Mouse (Mus musculus) limb, embryonic 12.5 days (tissue): ENCODE data around the gene Tm9sf2. TPM values are rescaled to one million over a fixed set of nuclear protein-coding genes. Genes with fewer than 3 reads are reported as not detected.
"Not testable (repeated sequence)": the region's sequence is repeated elsewhere in the genome, so short reads cannot be mapped to it uniquely, and the experiment has no call there.

ENCODE experiments used
- ATAC-seq: fragments of 200-750 bp; cut with Nextera tagmentation; 2 replicates; pipeline ENCODE4 v1.8.0; 2017; ENCODE audit warnings: low read depth, moderate TSS enrichment; ENCODE audit not compliant: insufficient number of reproducible peaks, insufficient read depth, low FRiP score, low TSS enrichment
- H3K27ac ChIP-seq: fragments of 300-500 bp; sonication (generic); 2 replicates; pipeline ENCODE4 v1.5.1; 2016; ENCODE audit warnings: mild to moderate bottlenecking, moderate library complexity
- H3K27me3 ChIP-seq: fragments of 300-500 bp; sonication (generic); 2 replicates; pipeline ENCODE4 v1.6.1; 2016; ENCODE audit warnings: mild to moderate bottlenecking, moderate library complexity
- H3K36me3 ChIP-seq: fragments of 300-500 bp; sonication (generic); 2 replicates; pipeline ENCODE4 v1.6.1; 2016; ENCODE audit warnings: mild to moderate bottlenecking, moderate library complexity
- H3K4me1 ChIP-seq: fragments of 300-500 bp; sonication (generic); replicated peaks from 2 replicates; pipeline ENCODE4 v1.6.1; 2016
- H3K4me2 ChIP-seq: fragments of 300-500 bp; sonication (generic); 2 replicates; pipeline ENCODE4 v1.6.1; 2016; ENCODE audit warnings: mild to moderate bottlenecking, moderate library complexity
- H3K4me3 ChIP-seq: fragments of 300-500 bp; sonication (generic); replicated peaks from 2 replicates; pipeline ENCODE4 v1.5.1; 2016; ENCODE audit warnings: mild to moderate bottlenecking
- H3K9ac ChIP-seq: fragments of 300-500 bp; sonication (generic); replicated peaks from 2 replicates; pipeline ENCODE4 v1.6.1; 2016; ENCODE audit warnings: mild to moderate bottlenecking, moderate library complexity
- H3K9me3 ChIP-seq: fragments of 300-500 bp; sonication (generic); 2 replicates; pipeline ENCODE4 v1.6.1; 2016; ENCODE audit warnings: mild to moderate bottlenecking, moderate library complexity
- WGBS: fragments of 180-500 bp; shearing (Covaris S2); methylation state at CpG from one replicate; pipeline ENCODE4 v1.1.7; 2016; 5-methylcytosine and 5-hydroxymethylcytosine counted together
- polyA plus RNA-seq: library from polyadenylated mRNA; unstranded; fragments of >200 nt; fragmentation: Nextera tagmentation; extraction: Ambion mirVana; gene quantifications from 2 replicates; pipeline ENCODE4 v1.2.1, GENCODE M21; 2016

Gene Tm9sf2
- polyA plus RNA-seq, 1 experiment from 2014 or later, result 124 TPM

GRCm38 (mm10) chr14:122099584-122099983 is 7.3 kb upstream of the Tm9sf2 start:
- WGBS, result 83% methylated on average over 4 of the region's 4 CpGs
- Histone ChIP-seq H3K4me1 (no peaks in the 10 kb centered on the region), H3K36me3 (no peaks in the 10 kb centered on the region), H3K4me2 (no peak overlapping the region), H3K27me3 (no peaks in the 10 kb centered on the region), H3K27ac (no peak overlapping the region), H3K9ac (no peak overlapping the region), H3K4me3 (no peak overlapping the region), H3K9me3 (no peaks in the 10 kb centered on the region; the same call in 1 of the 2 replicates)
- ATAC-seq, result no peak

DNA sequence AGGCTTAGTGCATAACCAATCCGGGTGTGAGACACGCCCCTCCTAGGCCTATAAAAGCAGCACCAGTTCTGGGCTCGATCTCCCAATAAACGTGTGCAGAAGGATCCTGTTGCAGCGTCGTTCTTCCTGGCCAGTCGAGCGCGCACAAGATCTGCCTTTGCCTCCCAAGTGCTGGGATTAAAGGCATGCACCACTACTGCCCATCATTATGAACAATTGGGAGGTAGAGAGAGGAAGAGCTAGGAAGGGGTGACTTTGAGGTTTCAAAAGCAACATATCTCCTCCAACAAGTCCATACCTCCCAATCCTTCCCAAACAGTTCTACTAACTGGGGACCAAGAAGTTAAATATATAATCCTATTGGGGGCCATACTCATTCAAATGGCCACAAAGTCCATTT is 4.9 kb upstream of the Tm9sf2 start:
- H3K4me3 ChIP-seq, H3K4me1 ChIP-seq, H3K9ac ChIP-seq, H3K4me2 ChIP-seq, H3K9me3 ChIP-seq, H3K36me3 ChIP-seq, H3K27ac ChIP-seq, ATAC-seq, H3K27me3 ChIP-seq: not testable (repeated sequence)
- 90% methylated on average over 9 of the region's 9 CpGs for WGBS

DNA sequence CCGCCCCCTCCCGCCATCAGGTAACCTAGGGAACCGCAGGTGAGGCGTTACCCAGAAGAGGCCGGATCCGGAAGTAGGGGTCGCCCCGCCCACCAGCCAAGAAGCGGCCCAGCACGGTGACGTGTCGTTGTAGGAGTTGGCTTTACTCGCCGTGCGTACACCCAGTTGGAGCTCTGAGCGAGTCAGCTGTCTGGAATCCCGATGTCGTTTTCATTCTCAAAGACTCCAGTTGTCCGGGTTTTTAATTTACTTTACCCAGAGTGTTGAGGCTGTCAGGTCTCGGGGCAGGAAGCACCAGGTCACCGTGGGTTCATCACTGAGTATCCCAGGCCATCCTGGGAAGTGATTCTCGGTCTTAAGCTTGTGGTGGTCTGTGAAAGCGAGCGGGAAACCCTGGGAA is 2.0 kb upstream of the Tm9sf2 start:
- no peaks in the 10 kb centered on the region for H3K9me3 ChIP-seq
- peak overlapping the region; percentile 66 for H3K9ac ChIP-seq
- 2% methylated on average over 24 of the region's 24 CpGs for WGBS
- peak; percentile 94 for ATAC-seq
- peak overlapping the region; percentile 47 for H3K4me3 ChIP-seq
- peak overlapping the region; percentile 80 for H3K4me2 ChIP-seq
- peaks cover 19% of the 10 kb centered on the region for H3K4me1 ChIP-seq
- no peaks in the 10 kb centered on the region for H3K27me3 ChIP-seq
- H3K27ac ChIP-seq, result peak overlapping the region; percentile 96
- H3K36me3 ChIP-seq, result no peaks in the 10 kb centered on the region

- ATAC-seq, result peak; percentile 1; the same call in 1 of the 2 replicates
- H3K4me3 ChIP-seq, result peak overlapping the region; percentile 78
- peaks cover 4% of the 10 kb centered on the region; the same call in 1 of the 2 replicates for H3K36me3 ChIP-seq
- 66% methylated on average over 16 of the region's 16 CpGs for WGBS
- H3K27me3 ChIP-seq, result no peaks in the 10 kb centered on the region
- H3K27ac ChIP-seq, result peak overlapping the region; percentile 96
- H3K4me1 ChIP-seq, result peaks cover 19% of the 10 kb centered on the region
- H3K9ac ChIP-seq, result peak overlapping the region; percentile 66
- peak overlapping the region; percentile 80 for H3K4me2 ChIP-seq
- no peaks in the 10 kb centered on the region for H3K9me3 ChIP-seq
Observed at GRCm38 (mm10) chr14:122105391-122106285, 1.2 kb upstream of the Tm9sf2 start.

DNA sequence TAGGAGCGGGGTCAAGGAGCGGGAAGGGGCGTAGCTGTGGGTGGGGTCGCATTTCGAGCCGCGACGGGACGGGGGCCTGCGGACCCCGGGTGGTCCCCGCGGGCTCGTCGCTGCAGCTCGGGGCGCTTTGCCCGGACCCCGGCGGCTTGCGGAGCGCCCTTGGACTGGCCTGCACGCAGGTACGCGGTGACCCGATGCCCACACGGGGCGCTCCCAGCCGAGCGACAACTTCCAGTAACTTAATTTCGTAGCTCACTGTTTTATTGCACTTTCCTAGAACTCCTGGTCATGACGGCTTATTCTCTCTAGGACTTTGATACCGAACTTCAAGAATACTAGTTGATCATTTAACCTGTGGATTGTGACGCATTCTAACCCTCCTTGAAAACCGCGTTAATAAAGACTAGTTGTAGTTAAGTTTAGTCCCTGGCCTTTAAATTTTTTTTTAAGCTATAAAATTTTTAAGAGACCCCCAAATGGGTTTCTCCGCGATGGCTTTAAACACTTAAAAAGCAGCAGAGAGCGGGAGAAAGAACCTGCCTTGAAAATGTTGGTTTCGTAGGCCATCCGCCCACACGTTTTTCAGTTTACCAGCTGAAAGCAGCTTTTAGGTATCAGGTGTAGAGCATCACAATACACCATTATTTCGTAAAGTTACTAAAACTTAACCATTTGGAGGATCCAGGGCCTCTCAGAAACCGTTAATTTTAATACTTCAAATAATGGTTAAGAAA is 810 bp downstream of the Tm9sf2 start:
- no peaks in the 10 kb centered on the region for H3K27me3 ChIP-seq
- peak overlapping the region; percentile 78 for H3K4me3 ChIP-seq
- WGBS, result 3% methylated on average over 44 of the region's 44 CpGs
- H3K27ac ChIP-seq, result peak overlapping the region; percentile 95
- peaks cover 19% of the 10 kb centered on the region for H3K4me1 ChIP-seq
- no peak; the same call in 1 of the 2 replicates for ATAC-seq
- peak overlapping the region; percentile 85 for H3K9ac ChIP-seq
- H3K36me3 ChIP-seq, result peaks cover 19% of the 10 kb centered on the region
- H3K4me2 ChIP-seq, result peak overlapping the region; percentile 80
- H3K9me3 ChIP-seq, result no peaks in the 10 kb centered on the region

- H3K9ac ChIP-seq, result no peak overlapping the region
- no peak for ATAC-seq
- no peak overlapping the region for H3K4me3 ChIP-seq
- peaks cover 11% of the 10 kb centered on the region for H3K4me1 ChIP-seq
- no peak overlapping the region for H3K27ac ChIP-seq
- no peak overlapping the region for H3K4me2 ChIP-seq
- WGBS, result 93% methylated on average over 2 of the region's 2 CpGs
- no peaks in the 10 kb centered on the region for H3K27me3 ChIP-seq
- H3K36me3 ChIP-seq, result peaks cover 19% of the 10 kb centered on the region
- no peaks in the 10 kb centered on the region for H3K9me3 ChIP-seq
Observed at GRCm38 (mm10) chr14:122111681-122112080, 4.8 kb downstream of the Tm9sf2 start.

DNA sequence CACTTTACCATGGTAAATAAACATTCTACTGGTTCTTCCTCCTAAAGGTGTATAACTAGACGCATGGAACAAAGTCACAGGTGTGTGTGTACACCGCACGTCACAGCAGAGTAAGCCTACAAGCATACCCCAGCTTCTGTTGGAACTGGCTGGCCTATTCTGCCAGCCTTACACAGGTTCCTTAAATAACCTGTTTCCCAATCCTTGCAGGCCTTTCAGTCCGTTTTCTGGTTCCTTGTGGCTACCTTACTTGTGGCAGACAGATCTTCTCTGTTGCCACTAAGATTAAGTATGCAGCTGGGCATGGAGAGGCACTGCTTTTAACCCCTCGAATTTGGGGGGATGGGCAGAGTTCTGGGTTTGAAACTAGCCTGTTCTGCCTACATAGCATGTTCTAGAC is 5.5 kb downstream of the Tm9sf2 start:
- Histone ChIP-seq H3K9me3 (no peaks in the 10 kb centered on the region), H3K27ac (no peak overlapping the region), H3K36me3 (peaks cover 19% of the 10 kb centered on the region), H3K4me1 (peaks cover 11% of the 10 kb centered on the region), H3K4me2 (no peak overlapping the region), H3K9ac (no peak overlapping the region), H3K27me3 (no peaks in the 10 kb centered on the region), H3K4me3 (no peak overlapping the region)
- WGBS, result 86% methylated on average over 5 of the region's 5 CpGs
- ATAC-seq, result no peak

DNA sequence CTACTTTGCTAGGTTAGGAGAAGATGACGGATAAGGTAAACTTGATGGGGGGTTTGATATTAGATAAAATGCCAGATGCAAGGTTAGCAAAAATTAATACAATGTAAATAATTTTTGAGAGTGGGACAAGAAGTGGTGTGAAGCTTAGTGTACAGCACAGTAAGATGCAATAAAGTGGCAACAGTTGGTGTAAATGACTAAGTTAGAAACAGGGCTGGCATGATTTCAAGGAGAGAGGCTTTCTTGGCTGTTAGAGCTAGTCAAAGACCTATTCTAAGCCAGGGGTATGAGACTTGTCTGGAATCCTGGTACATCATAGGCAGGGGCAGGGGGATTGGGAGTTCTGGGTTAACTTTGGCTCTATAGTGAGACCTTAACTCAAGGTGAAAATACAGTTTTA is 9.4 kb downstream of the Tm9sf2 start:
- H3K4me2 ChIP-seq, result no peak overlapping the region
- H3K4me1 ChIP-seq, result no peaks in the 10 kb centered on the region
- no peak overlapping the region for H3K4me3 ChIP-seq
- H3K9me3 ChIP-seq, result no peaks in the 10 kb centered on the region
- WGBS, result 98% methylated on average over 1 of the region's 1 CpGs
- no peaks in the 10 kb centered on the region for H3K27me3 ChIP-seq
- peaks cover 9% of the 10 kb centered on the region for H3K36me3 ChIP-seq
- H3K27ac ChIP-seq, result no peak overlapping the region
- ATAC-seq, result no peak
- no peak overlapping the region for H3K9ac ChIP-seq

- H3K9ac ChIP-seq, result no peak overlapping the region
- H3K27ac ChIP-seq, result no peak overlapping the region
- no peaks in the 10 kb centered on the region for H3K9me3 ChIP-seq
- WGBS, result 91% methylated on average over 5 of the region's 5 CpGs
- no peaks in the 10 kb centered on the region for H3K4me1 ChIP-seq
- H3K27me3 ChIP-seq, result no peaks in the 10 kb centered on the region
- peaks cover 59% of the 10 kb centered on the region for H3K36me3 ChIP-seq
- H3K4me3 ChIP-seq, result no peak overlapping the region
- ATAC-seq, result no peak
- H3K4me2 ChIP-seq, result no peak overlapping the region
Observed at GRCm38 (mm10) chr14:122130111-122130797, 23.4 kb downstream of the Tm9sf2 start.

DNA sequence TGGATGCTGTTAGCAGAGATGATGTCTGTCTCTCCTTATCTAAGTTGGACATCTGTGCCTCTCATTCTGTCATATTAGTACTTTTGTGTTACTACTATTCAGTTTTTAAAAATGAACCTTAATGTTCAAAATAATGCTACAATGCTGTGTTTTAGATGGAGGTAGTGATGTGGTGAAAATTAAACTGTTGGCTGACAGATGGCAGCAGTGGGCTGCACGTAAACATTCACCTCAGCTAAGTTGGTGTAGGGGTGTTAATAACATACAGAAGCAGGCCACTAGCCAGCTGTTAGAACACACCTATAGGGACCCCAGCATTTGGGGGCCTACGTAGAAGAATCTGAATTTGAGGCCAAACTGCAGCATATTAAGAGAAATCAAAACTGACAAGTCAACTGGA is 24.8 kb downstream of the Tm9sf2 start:
- Histone ChIP-seq H3K4me2 (no peak overlapping the region), H3K9me3 (no peaks in the 10 kb centered on the region), H3K27ac (no peak overlapping the region), H3K36me3 (peaks cover 56% of the 10 kb centered on the region), H3K4me3 (no peak overlapping the region), H3K27me3 (no peaks in the 10 kb centered on the region), H3K9ac (no peak overlapping the region), H3K4me1 (no peaks in the 10 kb centered on the region)
- ATAC-seq, result no peak
- 71% methylated on average over 2 of the region's 2 CpGs for WGBS

DNA sequence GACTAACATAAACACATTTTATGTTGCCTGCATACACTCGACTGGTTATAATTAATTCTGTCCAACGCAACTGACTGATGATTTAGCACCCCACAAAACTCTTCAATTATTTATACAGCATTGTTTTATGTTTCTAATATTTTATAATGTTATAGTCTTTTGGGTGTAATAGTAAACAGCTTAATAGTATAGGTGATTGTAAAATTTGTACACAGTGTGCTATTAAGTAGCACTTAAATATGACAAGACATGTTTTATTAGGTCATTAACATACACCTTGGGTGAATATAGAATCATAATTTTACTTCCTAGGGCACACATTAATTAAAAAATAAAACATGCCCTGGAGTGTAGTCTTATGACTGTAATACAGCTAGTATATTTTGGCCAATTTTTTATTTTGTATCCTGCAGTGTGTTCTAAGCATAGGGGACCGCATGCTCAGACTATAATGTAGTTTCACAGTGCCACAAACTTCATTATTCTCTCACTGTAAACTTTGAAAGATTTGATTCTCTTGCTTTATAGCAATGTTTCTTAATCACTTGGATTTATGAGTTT is 29.6 kb downstream of the Tm9sf2 start:
- Histone ChIP-seq H3K27ac (no peak overlapping the region), H3K36me3 (peaks cover 55% of the 10 kb centered on the region), H3K9me3 (no peaks in the 10 kb centered on the region), H3K9ac (no peak overlapping the region), H3K4me2 (no peak overlapping the region), H3K4me3 (no peak overlapping the region), H3K4me1 (no peaks in the 10 kb centered on the region), H3K27me3 (no peaks in the 10 kb centered on the region)
- no peak for ATAC-seq
- WGBS, result 73% methylated on average over 3 of the region's 3 CpGs
